Mouse (Mus musculus) lung, postnatal 0 days (tissue): Measurements from ENCODE around the gene Fam240a.

Experiments used
- CTCF ChIP-seq: IDR thresholded peaks from 2 replicates; pipeline ENCODE4 v1.5.1; 2016; ENCODE audit warnings: antibody characterized with exemption, mild to moderate bottlenecking
- EP300 ChIP-seq: IDR thresholded peaks from 2 replicates; pipeline ENCODE4 v1.6.1; 2016; ENCODE audit warnings: antibody characterized with exemption, mild to moderate bottlenecking, control low read depth

DNA sequence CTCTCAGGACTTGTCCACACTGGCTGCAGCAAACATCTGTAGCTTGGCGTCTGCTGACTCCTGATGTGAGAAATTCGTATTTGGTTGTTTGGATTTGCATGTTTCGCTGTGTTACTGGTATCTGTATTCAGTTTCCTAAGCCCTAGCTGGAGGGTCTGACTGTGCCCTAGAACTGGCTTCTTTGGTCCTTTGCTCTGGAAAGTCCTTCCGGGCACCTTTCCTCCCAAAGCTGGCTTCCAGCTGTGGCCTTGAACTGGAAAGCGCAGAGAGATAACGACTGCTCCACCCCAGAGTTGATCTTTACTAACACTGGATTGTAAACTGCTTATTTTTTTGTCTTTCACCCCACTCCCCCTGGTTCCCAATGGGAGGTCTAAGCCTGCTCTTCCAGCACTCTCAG, 31.2 kb upstream of the Fam240a start:
- TF ChIP-seq CTCF, result no peak
- TF ChIP-seq EP300, result no peak
